Mouse (Mus musculus) right cerebral cortex, adult 2 months (tissue): Measurements from ENCODE around the gene Gas2l3.

ENCODE experiments used
- DNase-seq, 2 experiments: peaks; one replicate each; pipeline ENCODE4 v3.0.0; 2021 to 2022; ENCODE audit warnings: low spot score in 2 of 2

The Gas2l3 gene

DNA sequence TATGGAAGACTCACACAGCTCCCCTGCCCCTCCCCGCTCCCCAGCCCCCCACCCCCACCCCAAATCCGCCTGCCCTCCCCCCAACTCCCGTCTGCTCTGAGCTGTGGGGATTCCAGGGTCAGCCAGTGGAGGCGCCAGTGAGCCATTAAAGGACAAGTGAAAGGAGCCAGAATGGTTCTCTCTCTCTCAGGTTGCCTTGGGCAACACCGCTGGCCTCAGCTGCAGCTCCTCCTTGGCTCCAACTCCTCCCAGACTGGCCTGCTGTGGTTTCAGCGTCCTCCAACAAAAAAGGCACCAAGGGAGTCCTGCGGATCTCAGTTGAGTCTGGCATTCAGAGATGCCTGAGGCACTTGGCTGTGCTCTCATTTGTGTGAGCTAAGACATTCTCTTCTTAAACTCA lies 47.9 kb downstream of the Gas2l3 start:
- peak in 1 of 2 experiments; percentile 49 for DNase-seq

DNA sequence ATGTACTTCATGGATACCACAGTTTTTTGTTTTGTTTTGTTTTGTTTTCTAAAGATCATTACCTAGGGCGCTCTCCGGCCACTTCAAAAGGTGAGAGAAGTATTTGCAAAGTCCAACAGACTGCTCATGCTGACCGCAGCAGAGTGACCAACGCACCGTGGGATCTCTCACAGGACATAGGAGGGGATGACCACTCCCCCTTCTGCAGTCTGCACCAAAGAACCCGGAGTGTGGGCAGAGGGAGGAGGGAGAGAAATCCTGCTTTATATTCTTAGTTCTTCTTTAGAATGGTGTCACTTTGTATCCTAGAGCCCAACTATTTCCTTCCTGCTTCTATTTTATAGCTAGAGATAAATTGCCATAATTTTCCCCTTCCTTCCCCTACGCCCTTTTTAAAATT lies 48.4 kb downstream of the Gas2l3 start:
- DNase-seq: no peak

DNA sequence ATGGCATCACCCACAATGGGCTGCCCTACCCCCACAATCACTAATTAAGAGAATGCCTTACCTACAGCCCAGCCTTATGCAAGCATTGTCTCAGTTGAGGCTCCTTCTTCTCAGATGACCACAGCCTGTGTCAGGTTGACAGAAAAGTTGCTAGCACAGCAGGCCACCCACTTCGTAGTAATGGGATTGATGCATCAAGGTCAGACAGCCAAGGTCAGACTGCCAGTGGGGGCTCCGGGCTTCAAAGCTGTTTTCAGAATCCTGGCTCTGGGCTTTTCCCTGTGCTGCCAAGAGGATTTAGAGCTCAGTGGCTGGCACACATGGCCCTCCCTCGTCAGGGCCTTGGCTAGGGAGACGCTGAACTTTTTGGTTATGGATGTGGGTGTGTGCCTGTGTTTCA lies 51.1 kb downstream of the Gas2l3 start:
- DNase-seq: no peak

DNA sequence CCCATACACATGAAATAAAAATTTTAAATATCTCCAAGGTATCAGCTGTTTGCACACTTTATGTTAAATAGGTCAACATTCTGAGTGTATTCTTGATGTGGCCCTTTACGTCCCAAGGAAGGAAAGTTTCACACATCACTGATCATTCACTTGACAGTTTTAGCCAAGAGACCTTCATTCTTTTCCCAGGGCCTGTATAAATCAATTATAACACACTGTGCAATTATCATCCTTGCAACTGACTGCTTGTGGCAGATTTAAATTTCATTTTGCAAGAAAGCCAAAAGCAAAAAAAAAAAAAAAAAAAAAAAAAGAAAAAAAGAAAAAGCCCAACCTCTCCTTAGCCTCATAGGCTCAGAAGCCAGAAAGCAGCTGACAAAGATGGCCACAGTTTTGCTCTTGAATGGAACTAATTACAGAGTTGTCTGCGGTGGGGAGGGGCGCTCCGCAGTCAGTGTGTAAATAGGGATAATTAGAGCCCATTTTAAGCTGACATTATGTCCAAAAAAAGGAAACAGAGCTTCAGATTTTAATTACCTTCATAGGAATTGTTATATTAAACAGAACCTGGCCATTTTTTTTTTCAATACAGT lies 52.1 kb downstream of the Gas2l3 start:
- no peak for DNase-seq

DNA sequence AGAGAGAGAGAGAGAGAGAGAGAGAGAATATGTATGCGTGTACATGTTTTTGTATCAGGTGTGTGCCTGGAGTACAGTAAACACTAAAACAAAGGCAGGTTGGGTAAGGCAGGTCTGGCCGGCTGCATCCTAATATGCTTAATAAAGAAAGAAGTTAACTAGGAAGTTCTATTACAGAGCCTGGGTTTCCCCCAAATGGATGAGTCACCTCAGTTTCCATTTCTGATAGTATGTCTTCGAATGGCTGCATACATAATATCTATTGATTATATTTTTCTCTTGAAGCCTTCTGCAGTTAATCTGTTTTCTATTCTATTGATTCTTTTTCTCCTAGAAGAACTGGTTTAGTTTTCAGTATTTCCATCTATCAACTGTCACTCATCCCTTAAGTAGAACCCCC lies 57.3 kb downstream of the Gas2l3 start:
- no peak for DNase-seq

DNA sequence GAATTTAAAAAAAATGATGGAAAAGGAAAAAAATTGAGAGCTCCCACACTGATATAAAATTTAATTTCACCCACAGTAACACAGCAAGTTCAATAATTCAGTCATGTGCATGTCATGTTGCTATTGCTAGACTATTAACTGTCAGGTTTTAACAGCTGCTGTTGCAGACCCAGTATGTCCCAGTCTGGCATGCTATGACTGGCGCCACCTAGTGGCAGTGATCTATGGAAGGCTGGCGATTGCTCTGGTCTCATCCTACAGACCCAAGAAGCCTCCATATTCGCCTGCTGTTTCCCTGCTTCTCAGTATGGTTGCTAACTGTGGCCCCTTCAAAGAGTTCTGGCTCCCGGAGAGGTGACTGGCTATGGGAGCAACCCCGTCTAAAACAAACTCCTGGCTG lies 60.3 kb downstream of the Gas2l3 start:
- peak; percentile 73 to 77 for DNase-seq

DNA sequence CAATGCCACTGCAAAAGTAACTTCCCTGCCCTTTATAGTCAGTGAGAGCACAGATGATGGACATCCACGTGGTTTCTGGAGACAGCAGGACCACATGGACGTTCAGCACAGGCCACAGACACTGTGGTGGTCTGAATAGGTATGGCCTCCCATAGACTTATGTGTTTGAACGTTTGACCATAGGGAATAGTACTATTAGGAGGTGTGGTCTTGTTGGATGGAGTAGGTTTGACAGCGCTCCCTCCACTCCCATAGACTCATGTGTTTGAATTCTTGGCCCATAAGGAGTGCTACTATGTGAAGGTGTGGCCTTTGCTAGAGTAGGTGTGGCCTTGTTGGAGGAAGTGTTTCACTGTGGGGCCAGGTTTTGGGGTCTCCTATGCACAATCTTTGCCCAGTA lies 66.0 kb downstream of the Gas2l3 start:
- no peak for DNase-seq

DNA sequence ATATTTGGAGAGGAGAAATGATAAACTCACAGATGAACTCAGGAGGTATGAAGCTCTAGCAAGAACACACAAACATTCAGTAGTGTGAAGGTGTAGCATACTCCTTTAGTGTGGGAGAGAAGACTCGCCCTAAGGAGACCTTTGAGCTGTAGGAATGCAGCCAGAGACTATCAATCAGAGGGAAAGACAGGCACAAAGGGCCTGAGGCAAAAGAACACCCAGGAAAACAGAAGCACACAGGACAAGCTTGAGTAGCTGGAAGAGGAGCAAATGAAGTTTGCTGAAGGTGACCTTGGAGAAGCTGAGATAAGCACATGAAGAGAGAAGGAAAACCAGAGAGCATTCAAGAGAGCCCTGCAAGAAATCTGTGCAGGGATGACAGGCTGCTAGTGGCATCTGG lies 73.7 kb downstream of the Gas2l3 start:
- DNase-seq: no peak

DNA sequence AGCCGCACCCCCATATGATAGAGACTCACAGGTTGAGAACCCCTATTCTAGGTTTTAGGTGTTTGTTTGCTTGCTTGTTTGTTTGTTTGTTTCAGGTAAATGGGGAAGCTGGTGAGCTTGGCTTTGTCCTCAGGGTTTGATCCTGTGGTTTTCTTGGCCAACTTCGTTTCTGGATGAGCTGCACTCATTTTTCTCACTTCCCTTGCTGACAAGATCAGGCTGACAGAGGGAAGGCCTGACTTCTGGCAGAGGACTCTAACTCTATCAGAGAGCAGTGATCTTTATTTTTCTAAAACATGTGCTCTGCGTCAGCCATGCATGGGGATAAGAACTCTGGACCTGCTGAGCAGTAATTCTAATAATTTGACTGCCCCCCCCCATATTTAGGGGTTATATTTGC lies 84.8 kb downstream of the Gas2l3 start:
- no peak for DNase-seq
